9 mouse cellular contexts compared by ENCODE assay signal in the genomic region with DNA sequence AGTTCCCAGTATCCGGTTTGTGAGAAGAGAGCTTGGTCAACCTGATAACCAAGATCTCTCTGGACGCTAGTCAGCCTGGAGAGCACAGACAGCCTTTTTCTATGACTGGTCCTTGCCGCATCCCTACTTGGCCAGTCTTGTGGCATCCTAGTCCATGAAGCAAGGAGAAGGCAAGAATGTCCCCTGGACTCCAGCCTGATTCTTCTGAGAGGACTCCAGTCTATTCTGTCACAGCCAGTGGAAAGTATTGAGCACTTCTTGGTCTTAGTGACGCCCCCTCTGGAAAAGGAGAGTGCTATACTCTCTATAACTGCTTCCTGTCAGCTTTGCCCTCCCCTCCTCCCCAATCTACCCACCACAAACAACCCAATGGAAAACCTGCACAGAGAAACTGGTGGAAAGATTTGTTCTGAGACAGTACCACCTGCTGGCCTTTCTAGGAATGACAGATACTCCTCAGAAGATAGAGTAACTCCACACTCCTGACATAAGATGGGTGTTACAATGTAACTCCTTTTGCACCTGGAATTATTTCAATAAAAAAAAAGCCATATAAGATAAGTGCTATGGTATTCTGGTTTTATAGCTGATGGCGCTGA. TPM values are rescaled to one million over a fixed set of nuclear protein-coding genes. Genes with fewer than 3 reads are reported as not detected.
DNase-seq lines count a peak whose midpoint lies in the region; ATAC-seq lines count a peak whose summit lies in the region.
"Had no signal": no experiment of that assay in that cellular context is flagged by ENCODE, and none has a peak within 500 bp of the region (broad histone marks: within the 10 kb centered on the region; RNA-seq: fewer than 3 reads in every experiment).

No protein-coding gene starts in this region.

- H3K36me3 ChIP-seq in neural tube, embryonic 11.5 days (ENCODE audit: control insufficient read depth, insufficient read depth, low read length): no peaks in the 10 kb centered on the region
- H3K36me3 ChIP-seq in neural tube, embryonic 15.5 days: no peaks in the 10 kb centered on the region
- H3K36me3 ChIP-seq in midbrain, embryonic 16.5 days (ENCODE audit: control insufficient read depth, insufficient read depth, low read length): no peaks in the 10 kb centered on the region
- H3K36me3 ChIP-seq: neural tube, embryonic 12.5 days had no signal

- H3K27me3 ChIP-seq in neural tube, embryonic 11.5 days (ENCODE audit: control insufficient read depth, insufficient read depth, low read length): no peaks in the 10 kb centered on the region
- no peaks in the 10 kb centered on the region for H3K27me3 ChIP-seq in neural tube, embryonic 15.5 days (replicated peaks)
- no peaks in the 10 kb centered on the region for H3K27me3 ChIP-seq in midbrain, embryonic 16.5 days (ENCODE audit: control insufficient read depth, insufficient read depth, low read depth, low read length)
- H3K27me3 ChIP-seq: neural tube, embryonic 12.5 days had no signal

- no peak overlapping the region for H3K9ac ChIP-seq in neural tube, embryonic 11.5 days (ENCODE audit: low read length)
- no peak overlapping the region for H3K9ac ChIP-seq in neural tube, embryonic 15.5 days (replicated peaks)
- H3K9ac ChIP-seq in midbrain, embryonic 16.5 days (ENCODE audit: low read depth, low read length): no peak overlapping the region
- H3K9ac ChIP-seq: neural tube, embryonic 12.5 days had no signal

- WGBS in neural tube, embryonic 11.5 days: 68% methylated on average over 5 of the region's 5 CpGs
- WGBS in neural tube, embryonic 15.5 days: 70% methylated on average over 5 of the region's 5 CpGs
- 68% methylated on average over 5 of the region's 5 CpGs for WGBS in midbrain, embryonic 16.5 days

- no peak overlapping the region for H3K4me3 ChIP-seq in neural tube, embryonic 11.5 days (ENCODE audit: low read depth, low read length)
- no peak overlapping the region for H3K4me3 ChIP-seq in neural tube, embryonic 15.5 days (replicated peaks)
- H3K4me3 ChIP-seq in midbrain, embryonic 16.5 days (ENCODE audit: low read depth, low read length): no peak overlapping the region
- H3K4me3 ChIP-seq: neural tube, embryonic 12.5 days had no signal

- ATAC-seq in frontal cortex, adult (ENCODE audit: low TSS enrichment): peak; percentile 24
- ATAC-seq in neural tube, embryonic 11.5 days (ENCODE audit: insufficient read depth, low FRiP score, low TSS enrichment): no peak
- no peak for ATAC-seq in neural tube, embryonic 15.5 days (ENCODE audit: low FRiP score)
- peak; percentile 21 for ATAC-seq in inflammation-experienced regulatory T-cells, adult 6 months
- no peak for ATAC-seq in midbrain, embryonic 16.5 days

- DNase-seq in frontal cortex, postnatal 25 days (ENCODE audit: low spot score in 2 of 2): no peak
- DNase-seq in neural tube, embryonic 11.5 days (ENCODE audit: low spot score): peak; percentile 51
- DNase-seq in cerebellum, adult 9-10 months: peak; percentile 84
- no peak for DNase-seq in natural killer cell, adult 2 months (ENCODE audit: low spot score in 2 of 2)

- H3K4me1 ChIP-seq in neural tube, embryonic 11.5 days (ENCODE audit: control insufficient read depth, insufficient read depth, low read length): peaks cover 11% of the 10 kb centered on the region
- peaks cover 14% of the 10 kb centered on the region for H3K4me1 ChIP-seq in neural tube, embryonic 15.5 days
- H3K4me1 ChIP-seq in midbrain, embryonic 16.5 days (ENCODE audit: control insufficient read depth, insufficient read depth, low read length): peaks cover 16% of the 10 kb centered on the region

- H3K27ac ChIP-seq in neural tube, embryonic 11.5 days (ENCODE audit: low read depth, low read length): no peak overlapping the region
- H3K27ac ChIP-seq in neural tube, embryonic 15.5 days (replicated peaks): no peak overlapping the region
- peak overlapping the region; percentile 12 for H3K27ac ChIP-seq in midbrain, embryonic 16.5 days (ENCODE audit: low read length)
- H3K27ac ChIP-seq: neural tube, embryonic 12.5 days had no signal

- H3K4me2 ChIP-seq in neural tube, embryonic 11.5 days (ENCODE audit: low read depth): no peak overlapping the region
- no peak overlapping the region for H3K4me2 ChIP-seq in neural tube, embryonic 15.5 days
- no peak overlapping the region for H3K4me2 ChIP-seq in midbrain, embryonic 16.5 days (ENCODE audit: low read length)

- H3K9me3 ChIP-seq in neural tube, embryonic 11.5 days (ENCODE audit: control insufficient read depth, low read length): no peaks in the 10 kb centered on the region
- no peaks in the 10 kb centered on the region for H3K9me3 ChIP-seq in neural tube, embryonic 15.5 days (replicated peaks)
- H3K9me3 ChIP-seq in midbrain, embryonic 16.5 days (replicated peaks; ENCODE audit: control insufficient read depth, low read length, poor library complexity, severe bottlenecking): no peaks in the 10 kb centered on the region
- H3K9me3 ChIP-seq: neural tube, embryonic 12.5 days had no signal

RNA-seq across cellular contexts. Expression of gene Coro2b, which starts 18.5 kb away (rescaled TPM):
- 23.7 and 24.5 TPM in 2 replicates for polyA plus RNA-seq in neural tube, embryonic 11.5 days (2014; fragmentation: Nextera tagmentation; extraction: Ambion mirVana)
- polyA plus RNA-seq in neural tube, embryonic 15.5 days (2015; fragmentation: Nextera tagmentation; extraction: Ambion mirVana): 34.3 and 38.2 TPM in 2 replicates
- 1 to 10 TPM in 2 of 3 experiments, under 1 TPM in 1; 0.33 to 3.8 (median 1.2) TPM for polyA plus RNA-seq in inflammation-experienced regulatory T-cells, adult 6 months (2017; shearing (Covaris generic))
- 32.0 and 33.4 TPM in 2 replicates for polyA plus RNA-seq in midbrain, embryonic 16.5 days (2015; fragmentation: Nextera tagmentation; extraction: Ambion mirVana)

Comparison
In these comparisons a context has a peak if more than half of its experiments do, and no peak if none do; other contexts are left out.
1. ATAC-seq: peak in frontal cortex, adult (single experiment) and inflammation-experienced regulatory T-cells, adult 6 months (single experiment); none in neural tube, embryonic 11.5 days (single experiment), neural tube, embryonic 15.5 days (single experiment) and midbrain, embryonic 16.5 days (single experiment).
2. DNase-seq: peak in neural tube, embryonic 11.5 days (single experiment) and cerebellum, adult 9-10 months (single experiment); none in frontal cortex, postnatal 25 days (0 of 2) and natural killer cell, adult 2 months (0 of 2).